Mouse (Mus musculus) heart, adult 2 months (tissue): ENCODE data around the gene Mta1. TPM values are rescaled to one million over a fixed set of nuclear protein-coding genes. Genes with fewer than 3 reads are reported as not detected.

Experiments
- DNase-seq, 2 experiments: peaks; one replicate each; pipeline ENCODE4 v3.0.0; 2021
- H3K27ac ChIP-seq: fragments of 200-600 bp; 2 replicates; pipeline ENCODE4 v1.8.1; 2022
- H3K27me3 ChIP-seq: fragments of 200-500 bp; 2 replicates; pipeline ENCODE4 v1.6.1; 2012; ENCODE audit warnings: mild to moderate bottlenecking, low read length, inconsistent platforms, mixed read lengths; ENCODE audit not compliant: control insufficient read depth, insufficient read depth
- H3K36me3 ChIP-seq: fragments of 200-500 bp; 2 replicates; pipeline ENCODE4 v1.6.1; 2012; ENCODE audit warnings: low read length, inconsistent platforms; ENCODE audit not compliant: control insufficient read depth, insufficient read depth
- H3K4me1 ChIP-seq: fragments of 200-500 bp; 2 replicates; pipeline ENCODE4 v1.6.1; 2011; ENCODE audit warnings: low read length; ENCODE audit not compliant: control insufficient read depth, insufficient read depth
- H3K4me3 ChIP-seq: fragments of 200-600 bp; 2 replicates; pipeline ENCODE4 v1.8.1; 2022
- H3K79me2 ChIP-seq: fragments of 200-500 bp; replicated peaks from 2 replicates; pipeline ENCODE4 v1.6.1; 2012; ENCODE audit warnings: mild to moderate bottlenecking, inconsistent platforms, low read length, moderate library complexity, mixed read lengths; ENCODE audit not compliant: control insufficient read depth, insufficient read depth
- H3K9ac ChIP-seq: fragments of 200-500 bp; 2 replicates; pipeline ENCODE4 v1.6.1; 2012; ENCODE audit warnings: low read depth, mild to moderate bottlenecking, control low read depth, inconsistent platforms, low read length, mixed read lengths
- CTCF ChIP-seq: fragments of 200-600 bp; IDR thresholded peaks from 2 replicates; pipeline ENCODE4 v1.8.1; 2022; ENCODE audit warnings: antibody characterized with exemption, mild to moderate bottlenecking, moderate library complexity
- EP300 ChIP-seq: fragments of 200-500 bp; IDR thresholded peaks from 2 replicates; pipeline ENCODE4 v1.6.1; 2011; ENCODE audit warnings: low read depth, low read length, control low read depth; ENCODE audit not compliant: insufficient read depth
- POLR2A ChIP-seq: fragments of 200-500 bp; IDR thresholded peaks from 2 replicates; pipeline ENCODE4 v1.6.1; 2011; ENCODE audit warnings: mild to moderate bottlenecking, low read depth, low read length, control low read depth; ENCODE audit not compliant: insufficient read depth
- WGBS: fragments of 180-500 bp; shearing (Covaris S2); methylation state at CpG from one replicate; pipeline ENCODE4 v1.1.7; 2018; 5-methylcytosine and 5-hydroxymethylcytosine counted together
- intact Hi-C: fragments of 180-260 bp; cut with DNase I; formaldehyde crosslinking; loops from one replicate; pipeline ENCODE4 v1.15.1; 2025
- polyA plus RNA-seq: library from polyadenylated mRNA; depleted of rRNA; stranded (reverse); fragments of >200 nt; gene quantifications from 2 replicates; pipeline ENCODE4 v1.2.3, GENCODE M21; 2012
- total RNA-seq, 2 experiments: library from RNA; stranded (reverse); gene quantifications; 2 replicates each; pipeline ENCODE4 v1.2.3; 2021

Gene Mta1
- total and polyA plus RNA-seq, 3 experiments: 42.4 to 54.8 (median 44.8) TPM

GRCm38 (mm10) chr12:113140616-113141411, 42.7 kb downstream of the Mta1 start:
- peaks cover 27% of the 10 kb centered on the region for H3K4me1 ChIP-seq
- TF ChIP-seq EP300 (0 out of 2 replicates have a peak, but pooled peaks have one; percentile 65), POLR2A (no peak; the same call in 1 of the 2 replicates)
- peak overlapping the region; percentile 84 for H3K4me3 ChIP-seq
- H3K9ac ChIP-seq: peak overlapping the region; percentile 99
- WGBS: 1% methylated on average over 49 of the region's 49 CpGs
- 0 out of 2 replicates have a peak, but pooled peaks cover 1% of the 10 kb centered on the region for H3K79me2 ChIP-seq
- intact Hi-C loops: loop anchor here (1.0 to 5.0 kb wide), 2 partner anchors 14 to 189 kb away; no protein-coding TSS in a partner anchor
- peaks cover 20% of the 10 kb centered on the region for H3K36me3 ChIP-seq
- peak; percentile 80 to 84 for DNase-seq
- peak overlapping the region; percentile 100 for H3K27ac ChIP-seq
- no peaks in the 10 kb centered on the region for H3K27me3 ChIP-seq

GRCm38 (mm10) chr12:113141531-113141973, 43.5 kb downstream of the Mta1 start:
- Histone ChIP-seq H3K27ac (peak overlapping the region; percentile 100), H3K27me3 (no peaks in the 10 kb centered on the region), H3K79me2 (0 out of 2 replicates have a peak, but pooled peaks cover 1% of the 10 kb centered on the region), H3K4me3 (peak overlapping the region; percentile 84), H3K4me1 (peaks cover 32% of the 10 kb centered on the region), H3K9ac (peak overlapping the region; percentile 99), H3K36me3 (peaks cover 21% of the 10 kb centered on the region)
- intact Hi-C loops: loop anchor here (1.0 to 5.0 kb wide), 2 partner anchors 14 to 189 kb away; no protein-coding TSS in a partner anchor
- peak; percentile 80 to 85 for DNase-seq
- WGBS: 6% methylated on average over 8 of the region's 8 CpGs
- TF ChIP-seq EP300 (0 out of 2 replicates have a peak, but pooled peaks have one; percentile 35), CTCF (no peak), POLR2A (peak; percentile 57; the same call in 1 of the 2 replicates)

GRCm38 (mm10) chr12:113142021-113142975, 44.2 kb downstream of the Mta1 start:
- intact Hi-C loops: loop anchor here (1.0 to 5.0 kb wide), 3 partner anchors 141 to 225 kb away; partner anchors contain the start of gene Brf1

GRCm38 (mm10) chr12:113143164-113143563, 45.1 kb downstream of the Mta1 start:
- intact Hi-C loops: loop anchor here (2.0 to 5.0 kb wide), 2 partner anchors 142 to 191 kb away; partner anchors contain the start of gene Brf1
- WGBS: 7% methylated on average over 7 of the region's 7 CpGs

More at GRCm38 (mm10) chr12:113142021-113142975, 44.2 kb downstream of the Mta1 start:
- peak; percentile 89 to 93 for DNase-seq
- 0 out of 2 replicates have a peak, but pooled peaks cover 1% of the 10 kb centered on the region for H3K79me2 ChIP-seq
- H3K27ac ChIP-seq: peak overlapping the region; percentile 100
- H3K36me3 ChIP-seq: peaks cover 21% of the 10 kb centered on the region
- peaks cover 39% of the 10 kb centered on the region for H3K4me1 ChIP-seq
- peak overlapping the region; percentile 84 for H3K4me3 ChIP-seq
- 5% methylated on average over 15 of the region's 15 CpGs for WGBS
- H3K27me3 ChIP-seq: no peaks in the 10 kb centered on the region
- peak overlapping the region; percentile 99 for H3K9ac ChIP-seq
- peak; percentile 38 for TF ChIP-seq CTCF
- TF ChIP-seq POLR2A: peak; percentile 80; the same call in 1 of the 2 replicates
- TF ChIP-seq EP300: peak; percentile 92

GRCm38 (mm10) chr12:113144001-113144756, 46.1 kb downstream of the Mta1 start:
- no peaks in the 10 kb centered on the region for H3K27me3 ChIP-seq
- H3K4me1 ChIP-seq: peaks cover 50% of the 10 kb centered on the region
- WGBS: 44% methylated on average over 20 of the region's 20 CpGs
- no peak; the same call in 1 of the 2 replicates for TF ChIP-seq CTCF
- TF ChIP-seq POLR2A: 0 out of 2 replicates have a peak, but pooled peaks have one; percentile 21
- no peak for TF ChIP-seq EP300
- peak overlapping the region; percentile 100 for H3K27ac ChIP-seq
- intact Hi-C loops: loop anchor here (5.0 kb wide), 1 partner anchor 192 kb away; no protein-coding TSS in a partner anchor
- H3K4me3 ChIP-seq: peak overlapping the region; percentile 84
- H3K9ac ChIP-seq: peak overlapping the region; percentile 21
- peak; percentile 73 to 76 for DNase-seq
- 0 out of 2 replicates have a peak, but pooled peaks cover 1% of the 10 kb centered on the region for H3K79me2 ChIP-seq
- H3K36me3 ChIP-seq: peaks cover 21% of the 10 kb centered on the region

More at GRCm38 (mm10) chr12:113143164-113143563, 45.1 kb downstream of the Mta1 start:
- Histone ChIP-seq H3K4me3 (peak overlapping the region; percentile 84), H3K27me3 (no peaks in the 10 kb centered on the region), H3K9ac (peak overlapping the region; percentile 60), H3K79me2 (0 out of 2 replicates have a peak, but pooled peaks cover 1% of the 10 kb centered on the region), H3K27ac (peak overlapping the region; percentile 100), H3K36me3 (peaks cover 21% of the 10 kb centered on the region), H3K4me1 (peaks cover 46% of the 10 kb centered on the region)
- TF ChIP-seq EP300 (peak; percentile 74), POLR2A (no peak), CTCF (peak; percentile 39)
- DNase-seq: peak; percentile 69
